Mouse (Mus musculus) CH12.LX (cell line): ENCODE measurements around the gene Atxn3.

Experiments used
- BHLHE40 ChIP-seq: IDR thresholded peaks from 2 replicates; pipeline ENCODE4 v1.6.1; 2011; ENCODE audit warnings: mild to moderate bottlenecking, low read depth, low read length, improper control_type of control experiment
- CTCF ChIP-seq, 2 experiments: IDR thresholded peaks in 1 of 2; conservative IDR thresholded peaks in 1 of 2; 2 replicates each; pipeline ENCODE4 v1.5.1; 2011 to 2012; ENCODE audit warnings: low read depth in 2 of 2, low read length in 2 of 2, improper control_type of control experiment in 1 of 2, inconsistent platforms in 1 of 2, mild to moderate bottlenecking in 1 of 2, moderate library complexity in 1 of 2
- EP300 ChIP-seq: IDR thresholded peaks from 2 replicates; pipeline ENCODE4 v1.6.1; 2011; ENCODE audit warnings: low read length, improper control_type of control experiment
- ETS1 ChIP-seq: conservative IDR thresholded peaks from 2 replicates; pipeline ENCODE4 v1.6.1; 2012; ENCODE audit warnings: low read depth, mild to moderate bottlenecking, inconsistent platforms, low read length, improper control_type of control experiment, moderate library complexity
- GABPA ChIP-seq: IDR thresholded peaks from 2 replicates; pipeline ENCODE4 v1.6.1; 2012; ENCODE audit warnings: low read depth, low read length, improper control_type of control experiment, inconsistent platforms; ENCODE audit not compliant: insufficient replicate concordance
- HCFC1 ChIP-seq: IDR thresholded peaks from 2 replicates; pipeline ENCODE4 v1.6.1; 2012; ENCODE audit warnings: low read depth, mild to moderate bottlenecking, inconsistent platforms, low read length, improper control_type of control experiment
- POLR2A ChIP-seq: IDR thresholded peaks from 2 replicates; pipeline ENCODE4 v1.6.1; 2011; ENCODE audit warnings: low read depth, mild to moderate bottlenecking, improper control_type of control experiment, low read length
- USF1 ChIP-seq: IDR thresholded peaks from 2 replicates; pipeline ENCODE4 v1.6.1; 2014; ENCODE audit warnings: low read depth, mild to moderate bottlenecking, inconsistent platforms, low read length, improper control_type of control experiment
- USF2 ChIP-seq: conservative IDR thresholded peaks from 2 replicates; pipeline ENCODE4 v1.6.1; 2011; ENCODE audit warnings: low read depth, low read length, improper control_type of control experiment

DNA sequence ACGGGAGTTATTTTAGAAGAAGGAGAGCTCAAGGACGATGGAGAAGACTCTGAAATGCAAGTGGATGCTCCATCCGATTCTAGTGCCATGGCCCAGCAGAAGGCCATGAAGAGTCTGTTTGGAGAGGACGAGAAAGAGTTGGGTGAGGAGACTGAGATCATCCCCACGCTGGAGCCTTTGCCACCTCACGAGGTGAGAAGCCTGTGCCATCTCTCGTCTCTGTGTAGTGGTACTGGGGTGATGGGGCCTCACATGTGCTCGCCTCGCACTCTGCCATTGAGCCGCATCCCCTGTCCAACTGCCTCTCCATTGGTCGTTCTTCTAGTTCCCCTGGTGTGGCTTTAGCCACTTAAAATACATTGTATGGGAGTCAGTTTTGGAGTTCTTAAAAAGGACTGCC, 42.7 kb upstream of the Atxn3 start:
- TF ChIP-seq POLR2A, result no peak
- TF ChIP-seq CTCF (conservative IDR thresholded peaks at IDR 0.05 in 1 of 2, IDR thresholded peaks at IDR 0.05 in 1 of 2; ENCODE audit: low read depth in 2 of 2, low read length in 2 of 2), result no peak
- TF ChIP-seq BHLHE40, result no peak
- no peak for TF ChIP-seq USF1
- no peak for TF ChIP-seq GABPA
- TF ChIP-seq EP300, result no peak
- TF ChIP-seq USF2, result no peak
- TF ChIP-seq HCFC1, result no peak
- no peak for TF ChIP-seq ETS1
